Mouse (Mus musculus): ENCODE data around the gene Clip2. TPM values are rescaled to one million over a fixed set of nuclear protein-coding genes. Genes with fewer than 3 reads are reported as not detected.

Clip2 gene
- polyA plus RNA-seq, 1 experiment: 14.2 TPM

DNA sequence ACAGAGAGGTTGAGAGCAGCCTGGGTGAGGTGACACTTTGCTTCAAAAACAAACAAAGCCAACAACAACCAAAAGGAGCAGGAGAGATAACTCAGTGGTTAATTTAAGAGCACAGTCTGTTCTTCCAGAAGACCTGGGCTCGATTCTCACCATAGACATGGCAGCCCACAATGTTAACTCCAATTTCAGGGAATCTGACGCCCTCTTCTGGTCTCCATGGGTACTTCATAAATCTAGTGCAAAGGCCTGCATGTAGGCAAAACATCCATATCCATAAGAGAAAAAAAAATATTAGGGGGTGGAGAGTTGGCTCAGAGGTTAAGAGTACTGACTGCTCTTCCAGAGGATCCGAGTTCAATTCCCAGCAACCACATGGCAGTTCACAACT lies 7.0 kb downstream of the Clip2 start:
- Histone ChIP-seq H3K4me3 (no peak overlapping the region), H3ac (ENCODE audit: control insufficient read depth, insufficient read length) (no peak overlapping the region), H3K27me3 (ENCODE audit: control insufficient read depth, insufficient read depth, insufficient read length) (no peaks in the 10 kb centered on the region), H3K4me2 (ENCODE audit: low read depth) (no peak overlapping the region), H3K79me2 (ENCODE audit: control insufficient read depth, insufficient read depth) (peaks cover 38% of the 10 kb centered on the region), H3K36me3 (ENCODE audit: control insufficient read depth, insufficient read depth) (no peaks in the 10 kb centered on the region)
- TF ChIP-seq SRF (IDR thresholded peaks at IDR 0.05; ENCODE audit: control insufficient read depth, insufficient read length, low read depth): no peak
- no peak for TF ChIP-seq POLR2AphosphoS2 (IDR thresholded peaks at IDR 0.05; ENCODE audit: insufficient read length, low read depth)
- TF ChIP-seq USF1 (IDR thresholded peaks at IDR 0.05; ENCODE audit: low read depth): no peak
- TF ChIP-seq TCF12 (IDR thresholded peaks at IDR 0.05; ENCODE audit: insufficient read depth, poor library complexity, severe bottlenecking): no peak
- no peak for TF ChIP-seq E2F4 (IDR thresholded peaks at IDR 0.05; ENCODE audit: insufficient read depth)
- TF ChIP-seq MAX (IDR thresholded peaks at IDR 0.05; ENCODE audit: low read depth): no peak
- no peak for TF ChIP-seq TCF3 (IDR thresholded peaks at IDR 0.05; ENCODE audit: insufficient read length, low read depth)
- TF ChIP-seq MYOG (IDR thresholded peaks at IDR 0.05; ENCODE audit: control insufficient read depth in 1 of 3, insufficient read depth in 1 of 3, insufficient read length in 2 of 3, low read depth in 2 of 3): no peak
- TF ChIP-seq CEBPB (IDR thresholded peaks at IDR 0.05; ENCODE audit: insufficient read depth, poor library complexity, severe bottlenecking): no peak
- TF ChIP-seq POLR2A (IDR thresholded peaks at IDR 0.05; ENCODE audit: insufficient read length, low read depth): no peak
- no peak for TF ChIP-seq MYOD1 (IDR thresholded peaks at IDR 0.05; ENCODE audit: control insufficient read depth in 1 of 3, insufficient read length in 2 of 3, low read depth in 2 of 3)
- TF ChIP-seq REST (IDR thresholded peaks at IDR 0.05; ENCODE audit: insufficient read depth, insufficient read length): no peak

DNA sequence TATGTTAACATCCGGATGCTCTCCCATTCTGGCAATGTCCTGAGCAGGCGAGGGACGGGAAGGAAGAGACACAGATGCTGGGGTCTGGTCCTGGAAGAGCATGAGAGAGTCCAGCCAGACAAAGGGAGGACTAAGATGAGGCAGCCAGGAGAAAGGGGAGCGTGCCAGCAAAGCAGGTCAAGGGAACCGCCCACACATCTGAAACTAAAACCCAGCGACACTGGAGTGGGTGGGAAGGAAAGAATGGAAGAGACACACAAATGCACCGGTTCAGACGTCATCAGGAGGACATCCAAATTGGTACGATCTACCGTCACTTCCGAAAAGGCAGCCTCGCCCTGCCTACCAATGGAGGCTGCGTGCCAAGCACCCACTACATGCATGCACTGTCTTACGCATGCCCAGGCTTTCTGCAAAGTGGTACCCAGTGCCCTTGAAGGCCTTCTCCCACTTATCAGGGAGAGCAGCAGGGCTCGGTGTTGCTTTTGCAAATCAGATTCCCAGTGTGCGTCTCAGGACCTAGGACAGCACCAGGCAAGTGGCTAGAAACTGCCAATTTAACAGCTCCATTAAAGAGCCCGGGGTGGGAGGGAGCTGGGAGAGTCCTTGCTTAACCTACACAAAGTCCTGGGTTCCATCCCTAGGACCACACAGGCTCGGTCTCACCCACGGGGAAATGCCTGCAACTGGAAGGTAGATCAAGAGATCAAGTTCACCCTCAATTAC lies 7.6 kb downstream of the Clip2 start:
- Histone ChIP-seq H3K4me3 (no peak overlapping the region), H3K27me3 (ENCODE audit: control insufficient read depth, insufficient read depth, insufficient read length) (no peaks in the 10 kb centered on the region), H3K4me2 (ENCODE audit: low read depth) (no peak overlapping the region), H3K79me2 (ENCODE audit: control insufficient read depth, insufficient read depth) (peaks cover 35% of the 10 kb centered on the region), H3ac (ENCODE audit: control insufficient read depth, insufficient read length) (no peak overlapping the region), H3K36me3 (ENCODE audit: control insufficient read depth, insufficient read depth) (no peaks in the 10 kb centered on the region)
- TF ChIP-seq REST (IDR thresholded peaks at IDR 0.05; ENCODE audit: insufficient read depth, insufficient read length): peak; percentile 73
- TF ChIP-seq POLR2A (IDR thresholded peaks at IDR 0.05; ENCODE audit: insufficient read length, low read depth): no peak

GRCm38 (mm10) chr5:134541640-134542039 lies 10.6 kb downstream of the Clip2 start:
- TF ChIP-seq CEBPB (IDR thresholded peaks at IDR 0.05; ENCODE audit: insufficient read depth, poor library complexity, severe bottlenecking): no peak
- no peak for TF ChIP-seq POLR2A (IDR thresholded peaks at IDR 0.05; ENCODE audit: insufficient read length, low read depth)
- no peak for TF ChIP-seq TCF3 (IDR thresholded peaks at IDR 0.05; ENCODE audit: insufficient read length, low read depth)
- TF ChIP-seq MYOD1 (IDR thresholded peaks at IDR 0.05; ENCODE audit: control insufficient read depth in 1 of 3, insufficient read length in 2 of 3, low read depth in 2 of 3): no peak
- no peak for TF ChIP-seq MAX (IDR thresholded peaks at IDR 0.05; ENCODE audit: low read depth)
- no peak for TF ChIP-seq SRF (IDR thresholded peaks at IDR 0.05; ENCODE audit: control insufficient read depth, insufficient read length, low read depth)
- no peak for TF ChIP-seq USF1 (IDR thresholded peaks at IDR 0.05; ENCODE audit: low read depth)
- TF ChIP-seq REST (IDR thresholded peaks at IDR 0.05; ENCODE audit: insufficient read depth, insufficient read length): no peak
- no peak for TF ChIP-seq E2F4 (IDR thresholded peaks at IDR 0.05; ENCODE audit: insufficient read depth)
- no peak for TF ChIP-seq TCF12 (IDR thresholded peaks at IDR 0.05; ENCODE audit: insufficient read depth, poor library complexity, severe bottlenecking)
- TF ChIP-seq MYOG (IDR thresholded peaks at IDR 0.05; ENCODE audit: control insufficient read depth in 1 of 3, insufficient read depth in 1 of 3, insufficient read length in 2 of 3, low read depth in 2 of 3): no peak
- TF ChIP-seq POLR2AphosphoS2 (IDR thresholded peaks at IDR 0.05; ENCODE audit: insufficient read length, low read depth): no peak
- Histone ChIP-seq H3K27me3 (ENCODE audit: control insufficient read depth, insufficient read depth, insufficient read length) (no peaks in the 10 kb centered on the region), H3K79me2 (ENCODE audit: control insufficient read depth, insufficient read depth) (peaks cover 19% of the 10 kb centered on the region), H3K36me3 (ENCODE audit: control insufficient read depth, insufficient read depth) (no peaks in the 10 kb centered on the region), H3ac (ENCODE audit: control insufficient read depth, insufficient read length) (no peak overlapping the region), H3K4me2 (ENCODE audit: low read depth) (no peak overlapping the region), H3K4me3 (no peak overlapping the region)

- Histone ChIP-seq H3K36me3 (ENCODE audit: control insufficient read depth, insufficient read depth) (no peaks in the 10 kb centered on the region), H3K79me2 (ENCODE audit: control insufficient read depth, insufficient read depth) (peaks cover 11% of the 10 kb centered on the region), H3K27me3 (ENCODE audit: control insufficient read depth, insufficient read depth, insufficient read length) (no peaks in the 10 kb centered on the region), H3K4me3 (no peak overlapping the region), H3ac (ENCODE audit: control insufficient read depth, insufficient read length) (no peak overlapping the region), H3K4me2 (ENCODE audit: low read depth) (peak overlapping the region; percentile 59)
- TF ChIP-seq TCF3 (IDR thresholded peaks at IDR 0.05; ENCODE audit: insufficient read length, low read depth): no peak
- TF ChIP-seq CEBPB (IDR thresholded peaks at IDR 0.05; ENCODE audit: insufficient read depth, poor library complexity, severe bottlenecking): no peak
- no peak for TF ChIP-seq MAX (IDR thresholded peaks at IDR 0.05; ENCODE audit: low read depth)
- no peak for TF ChIP-seq TCF12 (IDR thresholded peaks at IDR 0.05; ENCODE audit: insufficient read depth, poor library complexity, severe bottlenecking)
- TF ChIP-seq MYOG (IDR thresholded peaks at IDR 0.05; ENCODE audit: control insufficient read depth in 1 of 3, insufficient read depth in 1 of 3, insufficient read length in 2 of 3, low read depth in 2 of 3): no peak
- no peak for TF ChIP-seq E2F4 (IDR thresholded peaks at IDR 0.05; ENCODE audit: insufficient read depth)
- no peak for TF ChIP-seq POLR2A (IDR thresholded peaks at IDR 0.05; ENCODE audit: insufficient read length, low read depth)
- TF ChIP-seq POLR2AphosphoS2 (IDR thresholded peaks at IDR 0.05; ENCODE audit: insufficient read length, low read depth): no peak
- no peak for TF ChIP-seq SRF (IDR thresholded peaks at IDR 0.05; ENCODE audit: control insufficient read depth, insufficient read length, low read depth)
- TF ChIP-seq REST (IDR thresholded peaks at IDR 0.05; ENCODE audit: insufficient read depth, insufficient read length): no peak
- TF ChIP-seq USF1 (IDR thresholded peaks at IDR 0.05; ENCODE audit: low read depth): no peak
- TF ChIP-seq MYOD1 (IDR thresholded peaks at IDR 0.05; ENCODE audit: control insufficient read depth in 1 of 3, insufficient read length in 2 of 3, low read depth in 2 of 3): no peak
Measured at GRCm38 (mm10) chr5:134540881-134541280, 11.4 kb downstream of the Clip2 start.
